Mouse (Mus musculus): ENCODE results near the gene Taf4.

Taf4 gene

GRCm38 (mm10) chr2:179982715-179983114, 6.3 kb upstream of the Taf4 start:
- DNase-seq (ENCODE audit: low spot score), result no peak

- no peak for DNase-seq (ENCODE audit: low spot score)
Observed at GRCm38 (mm10) chr2:179980616-179981015, 4.2 kb upstream of the Taf4 start.

GRCm38 (mm10) chr2:179979836-179980235, 3.4 kb upstream of the Taf4 start:
- peak; percentile 53 for DNase-seq (ENCODE audit: low spot score)

GRCm38 (mm10) chr2:179978250-179978649, 1.8 kb upstream of the Taf4 start:
- DNase-seq (ENCODE audit: low spot score), result no peak

GRCm38 (mm10) chr2:179977344-179978025, 1.0 kb upstream of the Taf4 start:
- DNase-seq (ENCODE audit: low spot score), result no peak

GRCm38 (mm10) chr2:179976295-179976627, 185 bp downstream of the Taf4 start:
- DNase-seq (ENCODE audit: low spot score), result no peak

GRCm38 (mm10) chr2:179975851-179976250, 595 bp downstream of the Taf4 start:
- no peak for DNase-seq (ENCODE audit: low spot score)

- no peak for DNase-seq (ENCODE audit: low spot score)
Observed at GRCm38 (mm10) chr2:179974651-179975471, 1.6 kb downstream of the Taf4 start.

- no peak for DNase-seq (ENCODE audit: low spot score)
Observed at GRCm38 (mm10) chr2:179973871-179974628, 2.4 kb downstream of the Taf4 start.

GRCm38 (mm10) chr2:179972406-179972805, 4.0 kb downstream of the Taf4 start:
- no peak for DNase-seq (ENCODE audit: low spot score)

GRCm38 (mm10) chr2:179971891-179972290, 4.6 kb downstream of the Taf4 start:
- DNase-seq (ENCODE audit: low spot score), result no peak

GRCm38 (mm10) chr2:179969137-179969536, 7.3 kb downstream of the Taf4 start:
- no peak for DNase-seq (ENCODE audit: low spot score)

GRCm38 (mm10) chr2:179967633-179968032, 8.8 kb downstream of the Taf4 start:
- no peak for DNase-seq (ENCODE audit: low spot score)

GRCm38 (mm10) chr2:179961420-179961819, 15.0 kb downstream of the Taf4 start:
- DNase-seq (ENCODE audit: low spot score), result no peak

GRCm38 (mm10) chr2:179960327-179960726, 16.1 kb downstream of the Taf4 start:
- no peak for DNase-seq (ENCODE audit: low spot score)

- DNase-seq (ENCODE audit: low spot score), result no peak
Observed at GRCm38 (mm10) chr2:179959391-179959790, 17.1 kb downstream of the Taf4 start.

GRCm38 (mm10) chr2:179951542-179952524, 24.6 kb downstream of the Taf4 start:
- no peak for DNase-seq (ENCODE audit: low spot score)

- DNase-seq (ENCODE audit: low spot score), result no peak
Observed at GRCm38 (mm10) chr2:179948820-179949219, 27.6 kb downstream of the Taf4 start.

- DNase-seq (ENCODE audit: low spot score), result no peak
Observed at GRCm38 (mm10) chr2:179947607-179948006, 28.8 kb downstream of the Taf4 start.

- no peak for DNase-seq (ENCODE audit: low spot score)
Observed at GRCm38 (mm10) chr2:179946496-179946895, 29.9 kb downstream of the Taf4 start.

- no peak for DNase-seq (ENCODE audit: low spot score)
Observed at GRCm38 (mm10) chr2:179945051-179945450, 31.4 kb downstream of the Taf4 start.

GRCm38 (mm10) chr2:179941696-179942095, 34.8 kb downstream of the Taf4 start:
- no peak for DNase-seq (ENCODE audit: low spot score)

Measured in left cerebral cortex, adult 11 months (tissue).